Mouse (Mus musculus) ovary, postnatal 36 days (tissue): ENCODE data around the gene Hnrnpa3.
A peak's percentile ranks its signal among the peaks of the same experiment; 100 is the strongest.

Experiments used
- DNase-seq: peaks from one replicate; pipeline ENCODE4 v3.0.0; 2022; ENCODE audit warnings: low spot score, mixed read lengths

Hnrnpa3 gene

DNA sequence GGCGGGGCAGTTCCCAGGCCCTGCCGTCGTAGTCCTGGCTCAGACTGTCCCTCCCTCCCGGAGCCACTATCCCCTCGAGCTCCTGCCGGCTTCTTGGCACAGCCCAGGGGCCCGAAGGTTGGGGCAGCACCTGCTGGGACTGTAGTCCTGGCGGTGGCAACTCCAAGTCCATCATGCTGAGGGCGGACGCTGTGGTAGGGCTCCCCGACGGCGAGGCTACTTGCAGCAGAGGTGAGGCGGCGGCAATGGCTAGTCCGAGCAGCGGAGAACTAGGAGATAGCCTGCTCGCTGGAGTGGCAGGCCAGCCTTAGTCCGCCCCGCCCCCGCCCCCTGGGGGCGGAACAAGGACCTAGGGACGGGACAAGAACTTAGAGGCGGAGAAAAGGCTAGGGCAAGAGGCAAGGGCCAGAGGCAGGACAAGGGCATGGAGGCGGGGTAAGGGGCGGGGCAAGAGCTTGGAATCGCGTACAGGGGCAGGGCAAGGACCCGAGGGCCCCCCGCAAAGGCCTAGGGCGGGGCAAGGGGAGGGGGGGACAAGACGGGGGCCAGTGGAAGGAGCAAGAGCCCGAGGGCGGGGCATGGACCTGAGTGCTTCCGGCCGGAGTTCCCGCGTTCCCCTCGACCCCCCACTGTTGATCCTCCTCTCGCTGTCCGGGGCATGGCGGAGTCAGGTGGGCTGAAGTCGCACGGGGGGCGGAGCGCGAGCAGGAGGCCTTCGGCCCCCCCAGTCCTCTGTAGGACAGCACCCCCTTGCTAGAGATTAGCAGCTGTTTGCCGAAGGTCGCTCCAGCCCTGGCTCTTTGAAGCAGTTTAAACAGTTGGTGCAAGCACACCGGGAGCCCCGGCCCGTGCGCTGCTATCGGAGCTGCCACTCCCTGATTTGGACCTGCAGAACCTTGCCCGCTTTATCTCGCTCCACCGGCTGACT is 45.4 kb downstream of the Hnrnpa3 start, which contains the start of gene Nfe2l2:
TSS of gene Nfe2l2 (minus strand) at position 408 of the 928 bp plus-strand sequence.
- DNase-seq: peak; percentile 99

DNA sequence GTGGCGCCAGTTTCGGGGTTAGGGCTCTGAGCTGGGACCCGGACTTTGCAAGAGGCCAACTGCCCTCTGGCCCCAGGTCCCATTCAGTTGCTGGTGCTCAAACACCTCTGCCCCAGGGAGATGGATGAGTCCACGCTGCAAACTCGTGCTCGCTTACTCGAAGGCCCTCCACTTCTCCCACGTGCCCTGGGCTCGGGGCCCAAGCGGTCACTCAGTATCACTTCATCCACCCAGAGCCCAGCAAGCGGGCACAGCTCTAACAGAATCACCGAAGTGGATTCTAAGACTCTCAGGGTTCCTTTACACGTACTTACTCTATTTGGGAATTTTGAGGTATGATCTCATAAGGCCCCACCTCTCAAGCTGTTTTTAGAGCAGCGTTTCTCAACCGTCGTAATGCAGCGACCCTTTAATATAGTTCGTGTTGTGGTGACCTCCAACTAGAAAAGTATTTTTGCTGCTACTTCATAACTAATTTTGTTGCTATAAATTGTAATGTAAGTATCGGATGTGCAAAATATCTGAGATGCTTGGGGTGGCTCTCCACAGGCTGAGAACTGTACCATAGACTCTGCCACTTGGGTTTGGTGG is 46.2 kb downstream of the Hnrnpa3 start:
- no peak for DNase-seq

DNA sequence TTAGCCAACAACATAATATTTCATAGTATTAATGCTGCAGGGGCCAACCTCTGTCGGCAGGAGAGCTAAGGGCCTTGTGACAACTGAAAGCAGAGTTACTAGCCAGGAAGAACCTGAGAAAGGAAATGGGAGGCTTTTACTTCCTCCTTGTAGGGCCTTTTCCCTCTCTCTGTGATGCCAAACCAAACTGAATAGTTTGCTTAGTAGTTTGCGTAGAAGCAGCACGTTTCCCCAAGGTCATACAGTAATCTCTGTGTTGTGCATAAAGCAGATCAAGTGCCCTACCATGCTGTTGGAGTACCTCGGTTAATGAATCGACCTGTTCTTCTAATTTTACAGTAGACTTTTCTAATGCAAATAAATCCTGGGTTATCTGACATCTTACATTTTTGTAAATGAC is 47.4 kb downstream of the Hnrnpa3 start:
- no peak for DNase-seq

DNA sequence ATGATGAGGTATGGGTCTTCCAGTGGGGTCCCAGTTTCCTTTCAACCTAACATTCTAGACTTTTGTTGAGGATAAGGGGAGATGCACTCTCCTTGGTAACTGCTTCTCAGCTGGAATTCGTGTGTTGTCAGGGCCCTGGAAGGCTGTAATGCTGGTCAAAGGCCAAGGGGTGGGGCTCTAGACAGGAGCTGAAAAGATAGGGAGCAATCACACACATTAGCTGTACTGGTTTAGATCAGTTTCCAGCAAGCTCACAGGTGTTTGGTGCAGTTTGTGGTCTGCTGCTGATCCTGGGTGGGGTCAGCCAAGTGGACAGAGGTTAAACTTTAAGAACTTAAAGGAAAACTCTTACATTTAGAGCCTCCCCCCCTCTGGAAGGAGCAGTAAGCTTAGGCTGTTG is 48.4 kb downstream of the Hnrnpa3 start:
- no peak for DNase-seq

DNA sequence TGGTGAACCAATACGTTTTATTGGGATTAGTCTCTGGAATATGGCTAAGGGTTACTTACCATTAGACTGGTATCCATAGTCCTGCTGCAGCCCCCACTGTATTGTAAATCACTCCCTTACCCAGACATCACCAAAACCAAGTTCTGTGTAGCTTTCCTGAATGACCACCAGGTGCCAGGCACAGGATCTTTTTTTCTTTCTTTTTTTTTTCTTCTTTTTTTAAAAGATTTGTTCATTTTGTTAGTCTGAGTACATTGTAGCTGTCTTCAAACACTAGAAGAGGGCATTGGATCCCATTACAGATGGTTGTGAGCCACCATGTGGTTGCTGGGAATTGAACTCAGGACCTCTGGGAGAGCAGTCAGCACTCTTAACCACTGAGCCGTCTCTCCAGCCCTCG is 54.0 kb downstream of the Hnrnpa3 start:
- DNase-seq: no peak

DNA sequence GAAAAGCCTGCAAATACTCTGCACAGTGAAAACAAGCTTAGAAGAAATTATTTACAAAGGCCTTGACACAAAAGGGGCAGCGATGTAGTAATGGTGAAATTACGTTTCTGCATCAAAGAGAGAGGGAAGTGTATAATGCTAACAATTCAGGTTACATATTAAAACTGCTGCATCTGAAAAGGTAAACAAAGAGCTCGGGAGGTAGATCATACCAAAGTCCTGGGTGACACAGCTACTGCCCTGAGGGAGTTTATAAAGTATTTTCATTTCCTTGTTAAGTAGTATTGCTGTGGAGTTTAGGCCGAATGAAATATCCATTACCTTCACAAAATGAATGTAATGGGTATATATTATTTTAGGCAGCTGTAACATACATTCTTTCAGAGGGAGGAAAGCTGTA is 55.7 kb downstream of the Hnrnpa3 start:
- DNase-seq: no peak

DNA sequence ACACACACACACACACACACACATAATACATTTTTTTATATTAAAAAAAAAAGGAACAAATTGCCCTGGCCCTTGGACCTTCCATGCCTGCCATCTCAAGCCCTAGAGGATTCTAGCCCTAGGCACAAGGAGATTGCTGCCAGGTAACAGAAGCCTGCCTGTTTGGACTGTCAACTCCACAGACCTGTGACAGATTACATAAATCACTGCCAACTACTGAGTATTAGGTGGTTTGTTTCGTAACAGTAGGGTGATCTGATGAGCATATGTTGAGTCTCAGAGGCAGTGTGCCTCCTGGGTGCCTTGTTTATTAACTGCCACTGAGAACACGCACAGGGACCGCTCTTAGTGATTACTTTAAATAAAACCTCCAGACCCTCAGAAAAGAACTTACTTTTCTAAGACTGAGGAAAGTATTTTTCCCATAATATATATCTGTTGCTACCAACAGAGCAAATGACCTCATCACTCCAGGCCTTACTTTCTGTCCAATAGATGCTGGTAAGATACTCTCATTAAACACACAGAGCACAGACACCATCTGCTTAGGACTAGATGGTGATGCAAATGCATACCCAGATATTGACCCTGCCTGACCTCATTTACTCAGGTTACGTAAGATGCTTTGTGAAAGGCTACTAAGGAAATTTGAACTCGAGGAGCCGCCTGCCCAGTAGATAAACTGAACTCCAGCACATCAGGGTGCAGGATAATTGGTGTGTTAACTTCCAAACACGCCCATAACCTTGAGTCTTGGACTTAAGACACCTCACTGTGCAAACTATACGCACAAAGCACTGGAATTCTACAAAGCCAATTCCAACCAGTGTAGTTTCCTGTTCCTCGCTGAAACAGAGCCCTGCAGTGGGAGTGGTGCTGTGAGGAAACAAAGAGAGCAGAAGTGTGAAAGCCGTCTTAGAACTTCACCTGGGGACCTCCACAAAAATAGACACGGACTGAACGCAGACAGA is 57.3 kb downstream of the Hnrnpa3 start:
- DNase-seq: no peak
